Mouse (Mus musculus): Measurements from ENCODE around the gene Lrp1.

DNA sequence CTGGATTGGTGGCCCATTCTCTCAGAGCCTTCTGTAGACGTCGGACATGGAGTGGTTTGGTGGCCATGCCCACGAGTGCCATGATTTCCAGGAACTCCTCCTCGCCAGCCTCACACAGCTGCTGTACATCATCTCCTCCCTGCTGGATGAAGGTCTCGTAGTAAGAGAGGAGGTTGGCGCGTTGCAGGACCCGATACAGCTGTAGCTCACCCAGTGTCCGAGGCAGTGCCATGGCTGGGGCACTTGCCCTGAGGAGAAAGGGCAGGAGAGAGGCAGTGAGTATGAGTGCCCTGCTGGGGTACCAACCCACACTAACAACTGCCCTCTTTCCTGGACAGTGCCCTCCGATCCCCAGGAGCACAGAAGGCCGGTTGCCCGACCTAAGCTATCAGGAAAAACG lies 43.9 kb upstream of the Lrp1 start:
- TF ChIP-seq EP300 (IDR thresholded peaks at IDR 0.05; ENCODE audit: low read depth in 1 of 2, low read length in 2 of 2): no peak
- TF ChIP-seq POLR2A (IDR thresholded peaks at IDR 0.05; ENCODE audit: control insufficient read depth in 1 of 2, insufficient read depth in 1 of 2, low read depth in 1 of 2, low read length in 2 of 2, poor library complexity in 1 of 2): no peak
- TF ChIP-seq UBTF (IDR thresholded peaks at IDR 0.05; ENCODE audit: borderline replicate concordance, insufficient read depth, low read depth, low read length): no peak
- TF ChIP-seq MAX (IDR thresholded peaks at IDR 0.05; ENCODE audit: low read length): no peak
- TF ChIP-seq HCFC1 (IDR thresholded peaks at IDR 0.05; ENCODE audit: low read depth, low read length): no peak
- no peak for TF ChIP-seq RAD21 (IDR thresholded peaks at IDR 0.05; ENCODE audit: low read depth, low read length)
- no peak for TF ChIP-seq CTCF (IDR thresholded peaks at IDR 0.05 in 2 of 3, conservative IDR thresholded peaks at IDR 0.05 in 1 of 3; ENCODE audit: control insufficient read depth in 1 of 3, insufficient read depth in 1 of 3, low read depth in 2 of 3, low read length in 3 of 3, poor library complexity in 1 of 3, severe bottlenecking in 1 of 3)
- no peak for TF ChIP-seq POLR2AphosphoS5 (IDR thresholded peaks at IDR 0.05; ENCODE audit: borderline replicate concordance, low read depth, low read length)
- TF ChIP-seq GABPA (IDR thresholded peaks at IDR 0.05; ENCODE audit: low read depth, low read length): no peak

All from MEL (cell line).